8 mouse cellular contexts compared by ENCODE assay signal in genomic region chr17:70755039-70755668, GRCm38 (mm10).
DNase-seq lines count a peak whose midpoint lies in the region; ATAC-seq and TF ChIP-seq lines count a peak whose summit lies in the region.

No protein-coding gene starts in this region.

- no peak for TF ChIP-seq POLR2A in CH12.LX (IDR thresholded peaks at IDR 0.05; ENCODE audit: low read depth, low read length)
- peak; percentile 50; the same call in 1 of the 2 replicates for TF ChIP-seq POLR2A in testis, adult 2 months (IDR thresholded peaks at IDR 0.05; ENCODE audit: control insufficient read depth, low read depth, low read length)

- H3K4me1 ChIP-seq in CH12.LX (ENCODE audit: control insufficient read depth in 1 of 2, insufficient read depth in 2 of 2) = peaks cover 3 to 20% of the 10 kb centered on the region in 2 experiments; a peak in 3 of 4 replicates
- peaks cover 7% of the 10 kb centered on the region for H3K4me1 ChIP-seq in forebrain, embryonic 14.5 days (ENCODE audit: control insufficient read depth, insufficient read depth, low read length)
- H3K4me1 ChIP-seq in neural tube, embryonic 14.5 days (ENCODE audit: control insufficient read depth, insufficient read depth, low read length) = peaks cover 8% of the 10 kb centered on the region
- H3K4me1 ChIP-seq in testis, adult 2 months (ENCODE audit: control insufficient read depth, insufficient read depth, low read length) = peaks cover 9% of the 10 kb centered on the region

- H3K9ac ChIP-seq in CH12.LX (ENCODE audit: insufficient read depth, low read depth) = 0 out of 2 replicates have a peak overlapping the region, but pooled peaks have one; percentile 5
- peak overlapping the region; percentile 45 for H3K9ac ChIP-seq in forebrain, embryonic 14.5 days (ENCODE audit: low read length)
- H3K9ac ChIP-seq in neural tube, embryonic 14.5 days (replicated peaks; ENCODE audit: low read depth, low read length) = no peak overlapping the region

- peak; percentile 76 for ATAC-seq in forebrain, embryonic 14.5 days
- ATAC-seq in neural tube, embryonic 14.5 days (ENCODE audit: low read depth) = peak; percentile 75

- no peak for TF ChIP-seq EP300 in CH12.LX (IDR thresholded peaks at IDR 0.05; ENCODE audit: low read length)

- under 1% methylated on average over 22 of the region's 22 CpGs for WGBS in forebrain, embryonic 14.5 days
- WGBS in neural tube, embryonic 14.5 days = under 1% methylated on average over 22 of the region's 22 CpGs

- peak; percentile 68 for DNase-seq in CH12.LX (ENCODE audit: extremely low read depth)
- peak; percentile 32 for DNase-seq in c-Kit-positive CD71-positive TER-119-negative erythroid progenitor cells, embryonic 14.5 days (ENCODE audit: low read depth)
- DNase-seq in forebrain, embryonic 14.5 days (ENCODE audit: low spot score) = peak; percentile 87
- peak; percentile 65 for DNase-seq in heart, postnatal 25 days (ENCODE audit: low spot score)
- peak; percentile 82 for DNase-seq in layer of hippocampus, adult 11-12 months (ENCODE audit: low spot score)
- peak; percentile 86 to 90 for DNase-seq in lung, adult 18-20 months

- in situ Hi-C loops in CH12.LX (cut with MboI; ENCODE audit: low pct_ligation_motif_present, low pct_unique_long_range_greater_than_20kb, low sequenced_read_pairs) = loop anchor here (10.0 kb wide), 1 partner anchor 190 kb away; no protein-coding TSS in a partner anchor

- no peaks in the 10 kb centered on the region for H3K27me3 ChIP-seq in CH12.LX (replicated peaks)
- H3K27me3 ChIP-seq in forebrain, embryonic 14.5 days (replicated peaks; ENCODE audit: control insufficient read depth, insufficient read depth, low read length) = no peaks in the 10 kb centered on the region
- H3K27me3 ChIP-seq in neural tube, embryonic 14.5 days (ENCODE audit: control insufficient read depth, insufficient read depth, low read length) = no peaks in the 10 kb centered on the region
- H3K27me3 ChIP-seq in testis, adult 2 months (ENCODE audit: control insufficient read depth, insufficient read depth, low read length) = no peaks in the 10 kb centered on the region

- no peaks in the 10 kb centered on the region for H3K9me3 ChIP-seq in CH12.LX (replicated peaks; ENCODE audit: low read length)
- H3K9me3 ChIP-seq in forebrain, embryonic 14.5 days (replicated peaks; ENCODE audit: control insufficient read depth, low read length) = no peaks in the 10 kb centered on the region
- H3K9me3 ChIP-seq in neural tube, embryonic 14.5 days (ENCODE audit: control insufficient read depth, low read length) = no peaks in the 10 kb centered on the region

- peak overlapping the region; percentile 0 to 51 (median 32) for H3K4me3 ChIP-seq in CH12.LX (replicated peaks in 1 of 3; ENCODE audit: low read depth in 2 of 3, low read length in 2 of 3, poor library complexity in 1 of 3)
- H3K4me3 ChIP-seq in forebrain, embryonic 14.5 days (ENCODE audit: low read depth, low read length) = peak overlapping the region; percentile 23
- H3K4me3 ChIP-seq in neural tube, embryonic 14.5 days (ENCODE audit: low read depth, low read length) = peak overlapping the region; percentile 21; the same call in 1 of the 2 replicates
- peak overlapping the region; percentile 44 for H3K4me3 ChIP-seq in testis, adult 2 months (ENCODE audit: control insufficient read depth, low read depth, low read length)

- dilution Hi-C loops in CH12.LX (cut with MboI; ENCODE audit: extremely low pct_ligation_motif_present, extremely low pct_unique_long_range_greater_than_20kb, low sequenced_read_pairs) = no loop called here

- TF ChIP-seq RAD21 in CH12.LX (IDR thresholded peaks at IDR 0.05; ENCODE audit: low read depth, low read length) = peak; percentile 64

- H3K27ac ChIP-seq in CH12.LX (ENCODE audit: insufficient read depth, low read depth) = no peak overlapping the region
- H3K27ac ChIP-seq in forebrain, embryonic 14.5 days (ENCODE audit: low read depth, low read length) = 0 out of 2 replicates have a peak overlapping the region, but pooled peaks have one; percentile 17
- H3K27ac ChIP-seq in neural tube, embryonic 14.5 days (ENCODE audit: low read depth, low read length) = peak overlapping the region; percentile 73
- peak overlapping the region; percentile 75 for H3K27ac ChIP-seq in testis, adult 2 months (ENCODE audit: control insufficient read depth, insufficient read depth, low read depth, low read length)

- no peaks in the 10 kb centered on the region for H3K36me3 ChIP-seq in CH12.LX (replicated peaks in 1 of 2; ENCODE audit: control insufficient read depth in 1 of 2, insufficient read depth in 1 of 2, low read length in 1 of 2)
- no peaks in the 10 kb centered on the region for H3K36me3 ChIP-seq in forebrain, embryonic 14.5 days (ENCODE audit: control insufficient read depth, insufficient read depth, low read length)
- no peaks in the 10 kb centered on the region for H3K36me3 ChIP-seq in neural tube, embryonic 14.5 days (ENCODE audit: control insufficient read depth, insufficient read depth, low read length)
- no peaks in the 10 kb centered on the region for H3K36me3 ChIP-seq in testis, adult 2 months (ENCODE audit: control insufficient read depth, insufficient read depth, low read length)

- intact Hi-C loops in heart, postnatal 25 days (cut with DNase I) = loop anchor here (1.0 to 2.0 kb wide), 3 partner anchors 14 to 213 kb away; no protein-coding TSS in a partner anchor

- peak overlapping the region; percentile 97 for H3K4me2 ChIP-seq in CH12.LX (ENCODE audit: insufficient read depth, low read depth, poor library complexity, severe bottlenecking)
- peak overlapping the region; percentile 57 for H3K4me2 ChIP-seq in forebrain, embryonic 14.5 days (ENCODE audit: low read length)
- peak overlapping the region; percentile 48 for H3K4me2 ChIP-seq in neural tube, embryonic 14.5 days (ENCODE audit: low read depth, low read length)

- peak; percentile 79 to 86 for TF ChIP-seq CTCF in CH12.LX (conservative IDR thresholded peaks at IDR 0.05 in 1 of 2, IDR thresholded peaks at IDR 0.05 in 1 of 2; ENCODE audit: low read depth in 2 of 2, low read length in 2 of 2)
- peak; percentile 99 for TF ChIP-seq CTCF in testis, adult 2 months (IDR thresholded peaks at IDR 0.05; ENCODE audit: control insufficient read depth, insufficient read depth, insufficient replicate concordance, low read depth, low read length)

- H3K79me2 ChIP-seq in CH12.LX (replicated peaks; ENCODE audit: control insufficient read depth, extremely low read depth, insufficient read depth, poor library complexity, severe bottlenecking) = no peaks in the 10 kb centered on the region

TF ChIP-seq in CH12.LX, 34 proteins besides CTCF, POLR2A, EP300 and RAD21:
- no peak for TF ChIP-seq IRF4 (IDR thresholded peaks at IDR 0.05; ENCODE audit: low read depth, low read length)
- 0 out of 2 replicates have a peak, but pooled peaks have one; percentile 15 for TF ChIP-seq CHD2 (IDR thresholded peaks at IDR 0.05; ENCODE audit: low read length)
- no peak for TF ChIP-seq USF1 (IDR thresholded peaks at IDR 0.05; ENCODE audit: low read depth, low read length)
- no peak for TF ChIP-seq GABPA (IDR thresholded peaks at IDR 0.05; ENCODE audit: insufficient replicate concordance, low read depth, low read length)
- no peak for TF ChIP-seq USF2 (conservative IDR thresholded peaks at IDR 0.05; ENCODE audit: low read depth, low read length)
- no peak for TF ChIP-seq JUN (IDR thresholded peaks at IDR 0.05; ENCODE audit: insufficient read depth, low read depth, low read length)
- TF ChIP-seq TCF12 (IDR thresholded peaks at IDR 0.05; ENCODE audit: low read depth, low read length) = no peak
- TF ChIP-seq NRF1 (IDR thresholded peaks at IDR 0.05; ENCODE audit: low read depth, low read length) = no peak
- no peak for TF ChIP-seq E2F4 (IDR thresholded peaks at IDR 0.05; ENCODE audit: insufficient replicate concordance, low read depth, low read length)
- no peak for TF ChIP-seq KAT2A (IDR thresholded peaks at IDR 0.05; ENCODE audit: insufficient replicate concordance, low read length)
- TF ChIP-seq NELFE (IDR thresholded peaks at IDR 0.05; ENCODE audit: low read depth, low read length) = no peak
- TF ChIP-seq MYC (IDR thresholded peaks at IDR 0.05; ENCODE audit: low read depth, low read length) = peak; percentile 92
- TF ChIP-seq ELF1 (IDR thresholded peaks at IDR 0.05; ENCODE audit: low read depth, low read length) = no peak
- peak; percentile 93 for TF ChIP-seq MAX (IDR thresholded peaks at IDR 0.05; ENCODE audit: low read length)
- TF ChIP-seq POLR2AphosphoS2 (IDR thresholded peaks at IDR 0.05; ENCODE audit: low read depth, low read length) = no peak
- peak; percentile 86 for TF ChIP-seq SMC3 (IDR thresholded peaks at IDR 0.05; ENCODE audit: low read depth, low read length)
- TF ChIP-seq PAX5 (IDR thresholded peaks at IDR 0.05; ENCODE audit: low read length) = no peak
- TF ChIP-seq SIN3A (IDR thresholded peaks at IDR 0.05; ENCODE audit: low read length) = no peak
- no peak for TF ChIP-seq UBTF (IDR thresholded peaks at IDR 0.05; ENCODE audit: low read depth, low read length)
- TF ChIP-seq CHD1 (IDR thresholded peaks at IDR 0.05; ENCODE audit: low read depth, low read length) = no peak
- TF ChIP-seq ZKSCAN1 (IDR thresholded peaks at IDR 0.05; ENCODE audit: borderline replicate concordance, low read depth, low read length) = no peak
- TF ChIP-seq TBP (conservative IDR thresholded peaks at IDR 0.05; ENCODE audit: low read depth, low read length) = no peak
- TF ChIP-seq ZMIZ1 (IDR thresholded peaks at IDR 0.05; ENCODE audit: low read depth, low read length) = no peak
- no peak for TF ChIP-seq ETS1 (conservative IDR thresholded peaks at IDR 0.05; ENCODE audit: low read depth, low read length)
- no peak for TF ChIP-seq MEF2A (IDR thresholded peaks at IDR 0.05; ENCODE audit: borderline replicate concordance, low read depth, low read length)
- no peak for TF ChIP-seq MAZ (IDR thresholded peaks at IDR 0.05; ENCODE audit: low read depth, low read length)
- 0 out of 2 replicates have a peak, but pooled peaks have one; percentile 13 for TF ChIP-seq MXI1 (IDR thresholded peaks at IDR 0.05; ENCODE audit: low read depth, low read length)
- no peak for TF ChIP-seq HCFC1 (IDR thresholded peaks at IDR 0.05; ENCODE audit: low read depth, low read length)
- peak; percentile 85 for TF ChIP-seq BHLHE40 (IDR thresholded peaks at IDR 0.05; ENCODE audit: low read depth, low read length)
- no peak for TF ChIP-seq ZNF384 (IDR thresholded peaks at IDR 0.05; ENCODE audit: low read depth, low read length)
- no peak for TF ChIP-seq JUND (conservative IDR thresholded peaks at IDR 0.05; ENCODE audit: low read depth, low read length)
- TF ChIP-seq RCOR1 (conservative IDR thresholded peaks at IDR 0.05; ENCODE audit: low read depth, low read length) = no peak
- TF ChIP-seq ZC3H11A (IDR thresholded peaks at IDR 0.05; ENCODE audit: low read depth, low read length) = no peak

Comparison
In these comparisons a context has a peak if more than half of its experiments do, and no peak if none do; other contexts are left out.
1. DNase-seq: peak in every context shown above with its lines; median percentile 88 in lung, adult 18-20 months; 87 in forebrain, embryonic 14.5 days; 82 in layer of hippocampus, adult 11-12 months; 68 in CH12.LX; 65 in heart, postnatal 25 days; 32 in c-Kit-positive CD71-positive TER-119-negative erythroid progenitor cells, embryonic 14.5 days.